Comparison of ENCODE assay signal across 12 mouse cellular contexts in genomic region chr11:100967881-100968420, GRCm38 (mm10). TPM values are rescaled to one million over a fixed set of nuclear protein-coding genes. Genes with fewer than 3 reads are reported as not detected.
DNase-seq lines count a peak whose midpoint lies in the region; ATAC-seq and TF ChIP-seq lines count a peak whose summit lies in the region.
"Had no signal": no experiment of that assay in that cellular context is flagged by ENCODE, and none has a peak within 500 bp of the region (broad histone marks: within the 10 kb centered on the region; RNA-seq: fewer than 3 reads in every experiment).

No protein-coding gene starts in this region.

- no peak overlapping the region for H3K27ac ChIP-seq in hindbrain, embryonic 13.5 days
- H3K27ac ChIP-seq in hindbrain, embryonic 10.5 days: no peak overlapping the region
- peak overlapping the region; percentile 98 for H3K27ac ChIP-seq in heart, embryonic 16.5 days (ENCODE audit: low read length)
- peak overlapping the region; percentile 52 for H3K27ac ChIP-seq in small intestine, adult 2 months (ENCODE audit: insufficient read depth, low read depth, low read length)

- peaks cover 94% of the 10 kb centered on the region for H3K27me3 ChIP-seq in hindbrain, embryonic 13.5 days
- H3K27me3 ChIP-seq in hindbrain, embryonic 10.5 days (ENCODE audit: insufficient read depth, poor library complexity, severe bottlenecking): peaks cover 100% of the 10 kb centered on the region
- H3K27me3 ChIP-seq in megakaryocyte, embryonic 14.5 days (replicated peaks): peaks cover 46% of the 10 kb centered on the region
- H3K27me3 ChIP-seq in heart, embryonic 16.5 days (ENCODE audit: control insufficient read depth, insufficient read depth, low read length): no peaks in the 10 kb centered on the region
- H3K27me3 ChIP-seq in small intestine, adult 2 months (ENCODE audit: control insufficient read depth, insufficient read depth, low read length): peaks cover 21% of the 10 kb centered on the region

- TF ChIP-seq CTCF in small intestine, adult 2 months (IDR thresholded peaks at IDR 0.05; ENCODE audit: extremely low read depth, insufficient read length, insufficient replicate concordance, low read depth, low read length): no peak

- no peak overlapping the region for H3K9ac ChIP-seq in hindbrain, embryonic 13.5 days
- peak overlapping the region; percentile 99 for H3K9ac ChIP-seq in heart, embryonic 16.5 days (ENCODE audit: low read length)

- 89% methylated on average over 5 of the region's 5 CpGs for WGBS in hindbrain, embryonic 13.5 days
- 87% methylated on average over 5 of the region's 5 CpGs for WGBS in hindbrain, embryonic 10.5 days
- 42% methylated on average over 5 of the region's 5 CpGs for WGBS in heart, embryonic 16.5 days
- 83% methylated on average over 5 of the region's 5 CpGs for WGBS in small intestine, adult 2 months

- H3K36me3 ChIP-seq in hindbrain, embryonic 13.5 days: no peaks in the 10 kb centered on the region
- no peaks in the 10 kb centered on the region for H3K36me3 ChIP-seq in hindbrain, embryonic 10.5 days
- peaks cover 19% of the 10 kb centered on the region for H3K36me3 ChIP-seq in megakaryocyte, embryonic 14.5 days (replicated peaks; ENCODE audit: low read length)
- peaks cover 12% of the 10 kb centered on the region for H3K36me3 ChIP-seq in heart, embryonic 16.5 days (ENCODE audit: control insufficient read depth, insufficient read depth)
- H3K36me3 ChIP-seq in small intestine, adult 2 months (ENCODE audit: control insufficient read depth, insufficient read depth, low read length): no peaks in the 10 kb centered on the region

- peak overlapping the region; percentile 53; the same call in 1 of the 2 replicates for H3K4me2 ChIP-seq in hindbrain, embryonic 13.5 days
- H3K4me2 ChIP-seq in heart, embryonic 16.5 days (ENCODE audit: low read depth, low read length): peak overlapping the region; percentile 76

- no peak for ATAC-seq in hindbrain, embryonic 13.5 days (ENCODE audit: low FRiP score)
- ATAC-seq in megakaryocyte, adult 5-6 weeks (ENCODE audit: poor library complexity, severe bottlenecking): no peak
- no peak for ATAC-seq in heart, embryonic 16.5 days (replicated peaks; ENCODE audit: extremely low read depth, insufficient read depth, low FRiP score)
- ATAC-seq: activated CD4-positive, CD25-positive, alpha-beta regulatory T cell, adult 4 months had no signal

- no peaks in the 10 kb centered on the region for H3K9me3 ChIP-seq in hindbrain, embryonic 13.5 days
- H3K9me3 ChIP-seq in hindbrain, embryonic 10.5 days: no peaks in the 10 kb centered on the region
- no peaks in the 10 kb centered on the region for H3K9me3 ChIP-seq in megakaryocyte, embryonic 14.5 days
- H3K9me3 ChIP-seq in heart, embryonic 16.5 days (replicated peaks; ENCODE audit: control insufficient read depth, low read length): no peaks in the 10 kb centered on the region

- H3K4me3 ChIP-seq in hindbrain, embryonic 13.5 days: no peak overlapping the region
- no peak overlapping the region for H3K4me3 ChIP-seq in hindbrain, embryonic 10.5 days
- peak overlapping the region; percentile 80 for H3K4me3 ChIP-seq in megakaryocyte, embryonic 14.5 days (replicated peaks)
- H3K4me3 ChIP-seq in heart, embryonic 16.5 days (ENCODE audit: low read length): peak overlapping the region; percentile 81
- peak overlapping the region; percentile 38 for H3K4me3 ChIP-seq in small intestine, adult 2 months (ENCODE audit: low read depth, low read length)

- peaks cover 18% of the 10 kb centered on the region for H3K4me1 ChIP-seq in hindbrain, embryonic 13.5 days (replicated peaks)
- H3K4me1 ChIP-seq in hindbrain, embryonic 10.5 days (replicated peaks): peaks cover 31% of the 10 kb centered on the region
- peaks cover 80% of the 10 kb centered on the region for H3K4me1 ChIP-seq in megakaryocyte, embryonic 14.5 days
- peaks cover 55% of the 10 kb centered on the region for H3K4me1 ChIP-seq in heart, embryonic 16.5 days (ENCODE audit: control insufficient read depth, insufficient read depth, low read length)
- peaks cover 6% of the 10 kb centered on the region for H3K4me1 ChIP-seq in small intestine, adult 2 months (ENCODE audit: control insufficient read depth, insufficient read depth, insufficient read length, low read length)

- DNase-seq in hindbrain, embryonic 10.5 days (ENCODE audit: low spot score): no peak
- DNase-seq in frontal cortex, postnatal 25 days (ENCODE audit: low spot score in 2 of 2): no peak
- DNase-seq in frontal cortex, postnatal 36 days (ENCODE audit: low spot score in 2 of 2): no peak
- DNase-seq: cerebellum, adult 11-12 months; layer of hippocampus, adult 9-11 months; lung, postnatal 4 days had no signal

- TF ChIP-seq POLR2A in small intestine, adult 2 months (IDR thresholded peaks at IDR 0.05; ENCODE audit: low read depth, low read length): no peak

RNA-seq across cellular contexts. Expression of gene Cavin1, which starts 2.7 kb away (rescaled TPM):
- polyA plus RNA-seq in hindbrain, embryonic 13.5 days (2015; fragmentation: Nextera tagmentation; extraction: Ambion mirVana): 42.0 and 43.9 TPM in 2 replicates
- polyA plus RNA-seq in hindbrain, embryonic 10.5 days (2016; fragmentation: Nextera tagmentation; extraction: Ambion mirVana): 18.2 and 21.4 TPM in 2 replicates
- 24.1 and 43.9 TPM in 2 replicates for polyA plus RNA-seq in megakaryocyte, embryonic 14.5 days (2012; ENCODE audit: insufficient read depth, low replicate concordance)
- total RNA-seq in megakaryocyte, adult 5-6 weeks (2015): not detected in 2 replicates
- 0.15 TPM in 1 of 2 replicates, not detected in the other for total RNA-seq in megakaryocyte, adult 5-6 weeks (2017)
- 428 and 460 TPM in 2 replicates for polyA plus RNA-seq in heart, embryonic 16.5 days (2015; fragmentation: Nextera tagmentation; extraction: Ambion mirVana)
- polyA plus RNA-seq in small intestine, adult 2 months (2012; rRNA removed): 27.4 and 42.8 TPM in 2 replicates

RNA-seq across cellular contexts. Expression of gene Stat3, which starts 28.6 kb away (rescaled TPM):
- polyA plus RNA-seq in hindbrain, embryonic 13.5 days (2015; fragmentation: Nextera tagmentation; extraction: Ambion mirVana): 51.5 and 53.3 TPM in 2 replicates
- polyA plus RNA-seq in hindbrain, embryonic 10.5 days (2016; fragmentation: Nextera tagmentation; extraction: Ambion mirVana): 21.1 and 31.5 TPM in 2 replicates
- 63.3 and 82.6 TPM in 2 replicates for polyA plus RNA-seq in megakaryocyte, embryonic 14.5 days (2012; ENCODE audit: insufficient read depth, low replicate concordance)
- total RNA-seq in megakaryocyte, adult 5-6 weeks (2015): 61.5 and 79.5 TPM in 2 replicates
- 103 and 184 TPM in 2 replicates for total RNA-seq in megakaryocyte, adult 5-6 weeks (2017)
- polyA plus RNA-seq in heart, embryonic 16.5 days (2015; fragmentation: Nextera tagmentation; extraction: Ambion mirVana): 60.4 and 64.9 TPM in 2 replicates
- polyA plus RNA-seq in small intestine, adult 2 months (2012; rRNA removed): 55.2 and 106 TPM in 2 replicates

RNA-seq across cellular contexts. Expression of gene Atp6v0a1, which starts 41.3 kb away (rescaled TPM):
- polyA plus RNA-seq in hindbrain, embryonic 13.5 days (2015; fragmentation: Nextera tagmentation; extraction: Ambion mirVana): 108 and 110 TPM in 2 replicates
- polyA plus RNA-seq in hindbrain, embryonic 10.5 days (2016; fragmentation: Nextera tagmentation; extraction: Ambion mirVana): 36.2 and 48.1 TPM in 2 replicates
- polyA plus RNA-seq in megakaryocyte, embryonic 14.5 days (2012; ENCODE audit: insufficient read depth, low replicate concordance): 90.5 and 153 TPM in 2 replicates
- 40.2 and 42.9 TPM in 2 replicates for total RNA-seq in megakaryocyte, adult 5-6 weeks (2015)
- total RNA-seq in megakaryocyte, adult 5-6 weeks (2017): 35.2 and 46.1 TPM in 2 replicates
- 50.7 and 53.6 TPM in 2 replicates for polyA plus RNA-seq in heart, embryonic 16.5 days (2015; fragmentation: Nextera tagmentation; extraction: Ambion mirVana)
- polyA plus RNA-seq in small intestine, adult 2 months (2012; rRNA removed): 43.5 and 69.5 TPM in 2 replicates

Comparison
In these comparisons a context has a peak if more than half of its experiments do, and no peak if none do; other contexts are left out.
1. H3K27ac ChIP-seq: peak in heart, embryonic 16.5 days (single experiment) and small intestine, adult 2 months (single experiment); none in hindbrain, embryonic 13.5 days (single experiment) and hindbrain, embryonic 10.5 days (single experiment).
2. H3K4me3 ChIP-seq: peak in megakaryocyte, embryonic 14.5 days (single experiment), heart, embryonic 16.5 days (single experiment) and small intestine, adult 2 months (single experiment); none in hindbrain, embryonic 13.5 days (single experiment) and hindbrain, embryonic 10.5 days (single experiment).